Mouse (Mus musculus): ENCODE measurements around the gene Aff1. TPM values are rescaled to one million over a fixed set of nuclear protein-coding genes. Genes with fewer than 3 reads are reported as not detected.
A peak's percentile ranks its signal among the peaks of the same experiment; 100 is the strongest.

Gene Aff1
- polyA plus RNA-seq, 1 experiment from 2014 or later, result 8.0 TPM

DNA sequence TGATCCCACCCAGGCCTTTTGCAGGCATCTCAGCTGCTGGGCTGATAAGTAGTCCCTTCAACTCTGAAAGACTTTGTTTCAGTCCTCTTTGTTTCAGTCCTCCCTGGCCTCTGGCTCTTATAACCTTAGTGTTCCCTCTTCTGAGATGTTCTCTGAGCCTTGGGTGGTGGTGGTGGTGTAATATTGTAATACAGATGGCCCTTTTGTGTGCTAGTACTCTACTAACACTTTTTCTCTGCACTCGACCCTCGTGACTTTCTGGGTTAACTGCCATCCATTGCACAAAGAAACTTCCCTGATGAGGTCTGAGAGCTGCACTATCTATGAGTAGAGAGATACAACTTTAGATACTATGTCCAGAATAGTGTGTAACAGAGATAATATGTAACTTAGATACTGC, 21.2 kb downstream of the Aff1 start:
- H3K9me3 ChIP-seq (replicated peaks), result no peaks in the 10 kb centered on the region
- ATAC-seq (ENCODE audit: low read depth) (no peak), DNase-seq (no peak)
- no peak overlapping the region for H3K27ac ChIP-seq
- H3K36me3 ChIP-seq, result no peaks in the 10 kb centered on the region
- H3K27me3 ChIP-seq, result peaks cover 12% of the 10 kb centered on the region
- H3K4me2 ChIP-seq, result no peak overlapping the region
- 40% methylated on average over 2 of the region's 2 CpGs for WGBS (ENCODE audit: insufficient replicate concordance)
- peaks cover 18% of the 10 kb centered on the region for H3K4me1 ChIP-seq (replicated peaks)
- H3K9ac ChIP-seq, result no peak overlapping the region
- no peak overlapping the region for H3K4me3 ChIP-seq (replicated peaks)

DNA sequence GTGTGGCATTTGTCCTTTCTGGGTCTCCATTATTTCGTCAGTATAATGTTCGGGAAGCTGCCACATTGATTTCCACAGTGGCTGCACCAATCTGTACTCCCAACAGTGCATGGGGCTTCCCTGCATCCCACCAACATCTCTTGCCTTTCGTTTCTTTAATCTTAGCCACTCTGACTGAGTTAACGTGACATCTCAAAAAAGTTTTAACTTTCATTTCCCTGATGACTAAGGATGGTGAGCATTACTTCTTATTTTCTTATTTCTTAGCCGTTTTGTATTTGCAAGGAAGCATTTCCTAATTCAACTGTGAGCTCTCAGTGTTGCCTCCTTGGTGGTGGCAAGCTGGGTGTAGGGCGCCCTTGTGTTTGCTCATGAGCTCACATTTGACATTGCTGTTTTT, 22.8 kb downstream of the Aff1 start:
- ATAC-seq (ENCODE audit: low read depth) (no peak), DNase-seq (no peak)
- no peak overlapping the region for H3K4me3 ChIP-seq (replicated peaks)
- H3K27ac ChIP-seq, result no peak overlapping the region
- H3K4me1 ChIP-seq (replicated peaks), result peaks cover 19% of the 10 kb centered on the region
- 68% methylated on average over 6 of the region's 6 CpGs for WGBS (ENCODE audit: insufficient replicate concordance)
- no peaks in the 10 kb centered on the region for H3K36me3 ChIP-seq
- no peaks in the 10 kb centered on the region for H3K9me3 ChIP-seq (replicated peaks)
- no peak overlapping the region for H3K9ac ChIP-seq
- H3K4me2 ChIP-seq, result no peak overlapping the region
- peaks cover 12% of the 10 kb centered on the region for H3K27me3 ChIP-seq

DNA sequence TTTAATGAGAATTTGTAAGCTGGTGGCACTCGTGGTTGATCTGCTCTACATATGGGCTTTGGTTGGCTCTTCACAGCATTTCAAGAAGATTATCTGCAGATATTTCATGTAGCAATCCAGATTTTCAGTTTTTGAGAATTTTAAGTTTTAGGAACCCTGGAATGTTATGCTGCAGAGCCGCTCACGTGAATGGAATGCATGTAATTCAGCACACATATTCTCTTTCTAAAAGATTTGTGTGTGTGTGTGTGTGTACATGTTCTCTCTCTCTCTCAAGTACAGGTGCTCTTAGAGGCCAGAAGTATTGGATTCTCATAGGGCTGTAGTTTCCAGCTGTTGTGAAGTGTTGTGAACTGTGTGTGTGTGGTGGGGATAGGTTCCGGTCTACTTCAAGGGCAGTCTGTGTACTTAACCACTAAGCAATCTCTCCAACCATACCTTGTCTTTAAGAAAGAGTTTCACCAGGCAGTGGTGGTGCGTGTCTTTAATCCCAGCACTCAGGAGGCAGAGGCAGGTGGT, 24.7 kb downstream of the Aff1 start:
- no peaks in the 10 kb centered on the region for H3K36me3 ChIP-seq
- WGBS (ENCODE audit: insufficient replicate concordance), result 80% methylated on average over 5 of the region's 5 CpGs
- no peak overlapping the region for H3K27ac ChIP-seq
- H3K27me3 ChIP-seq, result peaks cover 17% of the 10 kb centered on the region
- no peaks in the 10 kb centered on the region for H3K9me3 ChIP-seq (replicated peaks)
- no peak for ATAC-seq (ENCODE audit: low read depth)
- DNase-seq, result no peak
- peaks cover 20% of the 10 kb centered on the region for H3K4me1 ChIP-seq (replicated peaks)
- H3K9ac ChIP-seq, result no peak overlapping the region
- no peak overlapping the region for H3K4me2 ChIP-seq
- H3K4me3 ChIP-seq (replicated peaks), result no peak overlapping the region

DNA sequence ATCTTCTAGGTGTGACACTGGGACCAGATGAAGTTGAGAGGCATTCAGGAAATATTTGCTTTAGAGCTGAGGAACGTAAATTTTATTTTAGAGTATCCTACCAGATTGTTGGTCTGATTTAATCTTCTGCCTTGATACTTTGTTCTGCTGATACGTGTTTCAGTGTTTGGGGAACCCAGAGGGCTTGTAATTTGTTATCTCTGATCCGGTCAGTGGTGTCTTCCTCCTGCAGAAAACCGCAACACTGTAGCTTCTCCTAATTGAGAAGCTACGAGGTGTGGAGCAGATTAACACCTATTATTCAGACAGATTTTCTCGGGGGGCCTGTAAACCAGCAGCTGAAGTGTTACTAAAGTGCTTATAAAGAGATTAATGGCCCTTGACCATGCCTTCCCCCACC, 27.0 kb downstream of the Aff1 start:
- no peaks in the 10 kb centered on the region for H3K9me3 ChIP-seq (replicated peaks)
- no peak for ATAC-seq (ENCODE audit: low read depth)
- H3K4me1 ChIP-seq (replicated peaks), result peaks cover 16% of the 10 kb centered on the region
- WGBS (ENCODE audit: insufficient replicate concordance), result 8% methylated on average over 6 of the region's 6 CpGs
- no peak overlapping the region for H3K9ac ChIP-seq
- H3K27me3 ChIP-seq, result peaks cover 23% of the 10 kb centered on the region
- H3K27ac ChIP-seq, result no peak overlapping the region
- no peaks in the 10 kb centered on the region for H3K36me3 ChIP-seq
- no peak for DNase-seq
- H3K4me2 ChIP-seq, result no peak overlapping the region
- H3K4me3 ChIP-seq (replicated peaks), result no peak overlapping the region

DNA sequence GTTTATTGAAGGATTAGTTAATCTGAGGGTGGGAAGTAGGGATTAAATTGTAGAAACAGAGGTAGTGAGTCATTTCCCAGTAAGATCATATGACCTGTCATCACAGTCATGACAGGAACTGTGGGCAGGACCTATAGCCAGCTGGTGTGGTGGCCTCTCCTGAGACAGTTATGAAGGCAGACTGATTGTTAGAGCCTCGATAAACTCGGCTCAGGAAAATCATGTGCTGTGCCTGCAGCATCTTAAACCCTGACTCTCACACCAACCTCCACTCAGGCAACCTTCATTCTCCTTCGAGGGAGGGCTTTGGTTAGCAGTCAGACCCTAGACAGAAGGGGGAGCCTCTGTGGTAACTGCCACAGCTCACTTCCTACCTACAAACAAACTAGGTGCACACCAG, 27.7 kb downstream of the Aff1 start:
- no peak overlapping the region for H3K27ac ChIP-seq
- peaks cover 25% of the 10 kb centered on the region for H3K27me3 ChIP-seq
- H3K9ac ChIP-seq, result no peak overlapping the region
- no peaks in the 10 kb centered on the region for H3K9me3 ChIP-seq (replicated peaks)
- H3K4me2 ChIP-seq, result no peak overlapping the region
- DNase-seq, result no peak
- 13% methylated on average over 3 of the region's 3 CpGs for WGBS (ENCODE audit: insufficient replicate concordance)
- H3K4me1 ChIP-seq (replicated peaks), result peaks cover 16% of the 10 kb centered on the region
- ATAC-seq (ENCODE audit: low read depth), result no peak
- no peak overlapping the region for H3K4me3 ChIP-seq (replicated peaks)
- H3K36me3 ChIP-seq, result no peaks in the 10 kb centered on the region

DNA sequence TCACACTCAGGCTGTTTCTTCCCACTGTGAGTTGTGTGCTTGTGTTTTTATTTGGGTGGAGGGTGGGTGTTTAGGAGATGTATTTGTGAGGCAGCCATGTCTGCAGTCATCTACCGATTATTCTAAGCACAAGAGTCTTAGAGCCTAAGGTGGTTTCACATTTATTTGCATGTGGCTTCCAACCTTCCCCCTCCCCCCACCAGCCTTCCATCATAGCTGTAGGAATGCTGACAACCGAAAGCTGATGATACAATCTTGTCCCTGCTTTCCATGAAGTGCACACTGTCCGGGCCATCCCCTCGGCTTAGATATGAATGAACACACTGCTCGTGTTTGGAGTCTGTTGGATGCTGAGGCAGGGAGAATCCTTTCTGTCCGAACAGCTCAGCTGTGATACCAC, 28.8 kb downstream of the Aff1 start:
- Histone ChIP-seq H3K36me3 (no peaks in the 10 kb centered on the region), H3K4me3 (replicated peaks) (no peak overlapping the region), H3K9ac (no peak overlapping the region), H3K9me3 (replicated peaks) (no peaks in the 10 kb centered on the region), H3K4me2 (no peak overlapping the region), H3K27ac (no peak overlapping the region), H3K4me1 (replicated peaks) (peaks cover 17% of the 10 kb centered on the region), H3K27me3 (peaks cover 19% of the 10 kb centered on the region)
- WGBS (ENCODE audit: insufficient replicate concordance), result 73% methylated on average over 6 of the region's 6 CpGs
- DNase-seq, result no peak
- ATAC-seq (ENCODE audit: low read depth), result no peak

DNA sequence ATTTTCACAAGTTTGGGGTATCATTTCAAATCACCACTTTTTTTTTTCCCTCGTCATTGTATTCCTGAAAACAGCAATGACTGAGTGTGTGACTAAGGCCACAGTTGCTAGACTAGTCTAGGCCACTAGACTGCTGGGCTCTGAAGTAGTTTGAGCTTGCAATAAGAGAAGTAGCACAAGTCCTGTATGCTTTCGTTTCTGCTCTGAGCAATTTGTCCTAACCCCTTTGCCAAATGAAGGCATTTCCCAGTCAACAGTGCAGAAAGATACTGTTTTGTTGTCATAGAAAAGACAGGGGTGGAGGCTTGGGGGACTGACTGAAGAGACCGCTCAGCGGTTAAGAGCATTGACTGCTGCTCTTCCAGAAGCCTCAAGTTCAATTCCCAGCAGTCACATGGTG, 29.3 kb downstream of the Aff1 start:
- Histone ChIP-seq H3K9me3 (replicated peaks) (no peaks in the 10 kb centered on the region), H3K4me1 (replicated peaks) (peaks cover 21% of the 10 kb centered on the region), H3K36me3 (no peaks in the 10 kb centered on the region), H3K27ac (no peak overlapping the region), H3K4me3 (replicated peaks) (no peak overlapping the region), H3K4me2 (no peak overlapping the region), H3K27me3 (peaks cover 22% of the 10 kb centered on the region), H3K9ac (no peak overlapping the region)
- DNase-seq (no peak), ATAC-seq (ENCODE audit: low read depth) (no peak)
- 73% methylated on average over 4 of the region's 4 CpGs for WGBS (ENCODE audit: insufficient replicate concordance)

DNA sequence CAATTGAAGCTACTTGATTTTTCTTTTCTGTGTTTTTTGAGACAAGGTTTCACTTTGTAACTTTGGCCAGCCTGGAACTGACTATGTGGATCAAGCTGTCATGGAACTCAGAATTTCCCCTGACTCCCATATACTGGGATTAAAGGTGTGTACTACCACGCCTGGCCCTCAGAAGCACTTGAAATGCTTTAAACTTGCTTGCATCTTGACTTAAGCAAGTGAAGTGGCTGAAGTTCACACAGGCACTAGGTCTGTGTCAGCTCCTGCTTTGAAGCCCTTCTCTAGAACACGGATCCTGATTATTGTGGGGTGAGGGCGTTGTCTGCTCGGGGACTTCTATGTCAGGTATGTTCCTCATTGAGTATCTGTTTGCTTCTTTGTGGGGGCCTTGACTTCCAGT, 30.5 kb downstream of the Aff1 start:
- Histone ChIP-seq H3K9ac (no peak overlapping the region), H3K9me3 (replicated peaks) (no peaks in the 10 kb centered on the region), H3K27ac (no peak overlapping the region), H3K4me3 (replicated peaks) (no peak overlapping the region), H3K4me2 (no peak overlapping the region), H3K4me1 (replicated peaks) (peaks cover 21% of the 10 kb centered on the region), H3K27me3 (peaks cover 22% of the 10 kb centered on the region), H3K36me3 (no peaks in the 10 kb centered on the region)
- 53% methylated on average over 4 of the region's 4 CpGs for WGBS (ENCODE audit: insufficient replicate concordance)
- ATAC-seq (ENCODE audit: low read depth), result no peak
- DNase-seq, result no peak

DNA sequence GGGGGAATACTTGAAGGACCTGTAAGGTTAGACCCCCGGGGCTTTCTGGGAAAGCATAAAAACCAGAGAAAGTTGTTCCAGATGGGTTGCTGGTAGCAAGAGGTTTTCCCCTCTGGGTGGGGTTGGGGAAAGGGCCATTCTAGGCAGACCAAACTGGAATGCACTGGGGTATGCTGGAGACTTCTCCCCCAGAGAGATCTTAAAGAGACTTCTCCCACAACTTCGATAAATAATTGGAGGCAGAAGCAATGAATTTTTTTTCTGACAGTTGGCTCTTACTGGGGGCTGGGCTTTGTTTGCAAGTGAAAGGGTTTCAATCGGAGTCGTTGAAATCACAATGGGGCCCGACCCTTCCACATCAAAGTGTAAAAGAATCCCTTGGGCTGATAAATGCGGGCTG, 32.2 kb downstream of the Aff1 start:
- Histone ChIP-seq H3K36me3 (no peaks in the 10 kb centered on the region), H3K9ac (no peak overlapping the region), H3K4me3 (replicated peaks) (no peak overlapping the region), H3K27ac (no peak overlapping the region), H3K27me3 (peaks cover 20% of the 10 kb centered on the region), H3K4me2 (no peak overlapping the region), H3K4me1 (replicated peaks) (peaks cover 13% of the 10 kb centered on the region), H3K9me3 (replicated peaks) (no peaks in the 10 kb centered on the region)
- DNase-seq, result no peak
- ATAC-seq (ENCODE audit: low read depth), result no peak
- WGBS (ENCODE audit: insufficient replicate concordance), result 37% methylated on average over 6 of the region's 6 CpGs

DNA sequence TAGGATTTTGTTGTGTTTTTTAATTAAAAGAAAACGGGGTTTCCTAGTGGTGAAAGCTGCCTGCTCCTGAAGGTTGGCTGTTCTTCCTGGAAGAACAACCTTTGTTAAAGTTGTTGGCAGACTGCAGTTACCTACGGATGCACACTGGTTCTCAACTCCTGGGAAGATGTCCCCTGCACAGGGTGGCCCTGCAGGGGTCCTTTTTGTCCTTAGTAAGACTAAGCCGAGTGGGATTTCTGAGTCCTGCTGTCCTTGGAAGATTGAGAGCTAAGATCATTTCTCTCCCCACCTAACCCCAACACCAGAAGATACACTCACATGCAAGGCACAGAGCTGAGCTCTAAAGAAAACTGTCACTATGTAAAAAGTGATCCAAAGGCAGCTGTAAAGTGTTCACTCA, 32.6 kb downstream of the Aff1 start:
- Histone ChIP-seq H3K27me3 (peaks cover 20% of the 10 kb centered on the region), H3K4me1 (replicated peaks) (peaks cover 10% of the 10 kb centered on the region), H3K36me3 (no peaks in the 10 kb centered on the region), H3K27ac (no peak overlapping the region), H3K4me2 (no peak overlapping the region), H3K9ac (no peak overlapping the region), H3K9me3 (replicated peaks) (no peaks in the 10 kb centered on the region), H3K4me3 (replicated peaks) (no peak overlapping the region)
- DNase-seq, result no peak
- ATAC-seq (ENCODE audit: low read depth), result no peak
- WGBS (ENCODE audit: insufficient replicate concordance), result 55% methylated on average over 3 of the region's 3 CpGs

DNA sequence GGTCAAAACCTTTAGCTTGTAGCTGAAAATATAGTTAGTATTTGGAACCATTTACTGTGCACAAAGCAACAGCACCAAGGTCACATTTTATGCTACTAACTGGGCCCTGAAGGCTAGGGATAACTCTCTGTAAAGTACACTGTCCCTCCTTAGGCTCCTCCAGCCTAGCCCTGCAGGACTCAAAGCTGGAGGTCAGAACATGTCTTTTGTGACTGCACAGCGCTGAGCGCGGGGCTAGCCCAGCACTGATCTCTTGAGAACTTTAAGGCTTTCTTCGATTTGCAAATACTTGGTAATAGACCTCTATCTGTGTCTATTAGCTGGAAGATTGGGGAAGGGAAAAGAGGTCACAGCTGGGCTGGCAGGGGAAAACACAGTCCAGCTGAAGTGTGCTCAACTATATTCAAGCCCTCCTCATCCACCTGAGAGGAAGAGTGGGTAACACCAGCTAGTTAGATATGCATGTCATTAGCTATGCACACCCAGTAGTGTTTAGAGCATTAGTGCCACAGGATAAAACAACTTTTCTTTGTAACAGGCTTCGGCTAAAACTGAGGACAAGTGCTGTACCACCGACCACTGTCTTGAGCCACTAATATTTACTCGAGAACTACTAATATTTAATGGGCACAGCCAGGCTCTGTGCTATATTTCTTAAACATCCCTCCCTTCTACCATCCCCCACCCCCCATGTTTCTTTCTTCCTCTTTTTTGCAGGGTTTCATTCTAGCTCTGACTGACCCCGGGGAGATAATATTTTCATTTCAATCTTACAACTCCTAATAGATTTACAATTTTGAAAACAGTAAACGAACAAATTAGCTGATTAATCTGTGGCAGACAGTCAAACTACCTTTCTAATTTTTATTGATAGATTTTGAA, 33.3 kb downstream of the Aff1 start:
- Histone ChIP-seq H3K36me3 (no peaks in the 10 kb centered on the region), H3K27me3 (peaks cover 20% of the 10 kb centered on the region), H3K4me2 (no peak overlapping the region), H3K9ac (no peak overlapping the region), H3K27ac (0 out of 2 replicates have a peak overlapping the region, but pooled peaks have one; percentile 27), H3K4me3 (replicated peaks) (no peak overlapping the region), H3K9me3 (replicated peaks) (no peaks in the 10 kb centered on the region), H3K4me1 (replicated peaks) (peaks cover 7% of the 10 kb centered on the region; the same call in 1 of the 2 replicates)
- WGBS (ENCODE audit: insufficient replicate concordance), result 44% methylated on average over 9 of the region's 9 CpGs
- DNase-seq (no peak), ATAC-seq (ENCODE audit: low read depth) (no peak)
